25 mouse cellular contexts compared by ENCODE assay signal in genomic region chr15:84388698-84389131, GRCm38 (mm10). TPM values are rescaled to one million over a fixed set of nuclear protein-coding genes. Genes with fewer than 3 reads are reported as not detected.
DNase-seq lines count a peak whose midpoint lies in the region; ATAC-seq lines count a peak whose summit lies in the region.
"Had no signal": no experiment of that assay in that cellular context is flagged by ENCODE, and none has a peak within 500 bp of the region (broad histone marks: within the 10 kb centered on the region; RNA-seq: fewer than 3 reads in every experiment).

No protein-coding gene starts in this region.

- ATAC-seq in common myeloid progenitor, adult 5-6 weeks (replicated peaks; ENCODE audit: low read depth, poor library complexity, severe bottlenecking): peak; percentile 80
- no peak for ATAC-seq in forebrain, embryonic 15.5 days (replicated peaks)
- no peak for ATAC-seq in activated CD4-positive, CD25-positive, alpha-beta regulatory T cell, adult 4 months
- ATAC-seq: forebrain, postnatal 0 days; intestine, embryonic 15.5 days had no signal

- peaks cover 3% of the 10 kb centered on the region; the same call in 1 of the 2 replicates for H3K36me3 ChIP-seq in forebrain, embryonic 15.5 days
- H3K36me3 ChIP-seq: forebrain, embryonic 10.5 days; hindbrain, embryonic 15.5 days; intestine, embryonic 15.5 days; liver, embryonic 13.5 days; stomach, embryonic 15.5 days had no signal

- H3K27me3 ChIP-seq in forebrain, embryonic 15.5 days: no peaks in the 10 kb centered on the region
- H3K27me3 ChIP-seq: hindbrain, embryonic 15.5 days; intestine, embryonic 15.5 days; liver, embryonic 13.5 days; neural tube, embryonic 13.5 days; stomach, embryonic 15.5 days had no signal

- no peak overlapping the region for H3K4me2 ChIP-seq in forebrain, embryonic 15.5 days (replicated peaks)
- H3K4me2 ChIP-seq: hindbrain, embryonic 15.5 days; intestine, embryonic 15.5 days; liver, embryonic 13.5 days; neural tube, embryonic 13.5 days; stomach, embryonic 15.5 days had no signal

- no peak overlapping the region for H3K4me3 ChIP-seq in forebrain, embryonic 15.5 days
- H3K4me3 ChIP-seq: forebrain, embryonic 10.5 days; hindbrain, embryonic 15.5 days; intestine, embryonic 15.5 days; left cerebral cortex, adult 2 months; liver, embryonic 13.5 days; neural tube, embryonic 13.5 days; stomach, embryonic 15.5 days had no signal

- no peak overlapping the region for H3K9ac ChIP-seq in forebrain, embryonic 15.5 days (replicated peaks)
- H3K9ac ChIP-seq: forebrain, postnatal 0 days; hindbrain, embryonic 15.5 days; intestine, embryonic 15.5 days; liver, embryonic 13.5 days; neural tube, embryonic 13.5 days; stomach, embryonic 15.5 days had no signal

- peaks cover 13% of the 10 kb centered on the region; the same call in 1 of the 2 replicates for H3K9me3 ChIP-seq in forebrain, embryonic 15.5 days
- H3K9me3 ChIP-seq: intestine, embryonic 15.5 days; liver, embryonic 13.5 days; stomach, embryonic 15.5 days had no signal

- peaks cover 6% of the 10 kb centered on the region; the same call in 1 of the 2 replicates for H3K4me1 ChIP-seq in forebrain, embryonic 15.5 days
- H3K4me1 ChIP-seq: hindbrain, embryonic 15.5 days; liver, embryonic 13.5 days had no signal

- 90% methylated on average over 8 of the region's 8 CpGs for WGBS in forebrain, embryonic 15.5 days

- DNase-seq in CD4-positive, CD25-positive, alpha-beta regulatory T cell, adult 2 months (ENCODE audit: low read depth, low spot score): peak; percentile 49
- peak; percentile 65 for DNase-seq in naive thymus-derived CD4-positive, alpha-beta T cell, adult 2 months (ENCODE audit: low read depth)
- peak; percentile 63 for DNase-seq in thymus, postnatal 25 days
- DNase-seq in embryo, embryonic 11 days: no peak
- DNase-seq: adrenal gland, postnatal 10 days; cerebellum, adult 2 months; forebrain, postnatal 0 days; gastrocnemius, postnatal 36 days; heart, postnatal 4 days; kidney, postnatal 4 days; layer of hippocampus, adult 9-11 months; liver, embryonic 13.5 days; lung, adult 2 months; lung, postnatal 36 days; midbrain, embryonic 14.5 days had no signal

- no peak overlapping the region for H3K27ac ChIP-seq in forebrain, embryonic 15.5 days (replicated peaks)
- H3K27ac ChIP-seq: forebrain, embryonic 10.5 days; hindbrain, embryonic 15.5 days; intestine, embryonic 15.5 days; left cerebral cortex, adult 2 months; liver, embryonic 13.5 days; neural tube, embryonic 13.5 days; stomach, embryonic 15.5 days had no signal

RNA-seq across cellular contexts. Expression of gene Shisal1, which starts 58.2 kb away (rescaled TPM):
- not detected in 2 replicates for total RNA-seq in common myeloid progenitor, adult 5-6 weeks (2017)
- 11.3 and 12.5 TPM in 2 replicates for polyA plus RNA-seq in forebrain, embryonic 15.5 days (2015; fragmentation: Nextera tagmentation; extraction: Ambion mirVana)
- not detected for polyA plus RNA-seq in activated CD4-positive, CD25-positive, alpha-beta regulatory T cell, adult 4 months (2017; shearing (Covaris generic))
- total RNA-seq: megakaryocyte-erythroid progenitor cell, adult 5-6 weeks had no signal

Comparison
In these comparisons a context has a peak if more than half of its experiments do, and no peak if none do; other contexts are left out.
1. RNA of gene Shisal1, which starts 58.2 kb away (polyA plus RNA-seq): 11.3 to 12.5 TPM in forebrain, embryonic 15.5 days; not detected in activated CD4-positive, CD25-positive, alpha-beta regulatory T cell, adult 4 months; every median in the first group is over 10 times any median in the second.